Mouse (Mus musculus) embryonic facial prominence, embryonic 10.5 days (tissue): ENCODE data around the gene Gm6525. TPM values are rescaled to one million over a fixed set of nuclear protein-coding genes. Genes with fewer than 3 reads are reported as not detected.

Experiments
- DNase-seq: peaks from one replicate; pipeline ENCODE4 v3.0.0-alpha.2; 2017; ENCODE audit warnings: low spot score
- H3K27ac ChIP-seq: fragments of 300-500 bp; sonication (generic); replicated peaks from 2 replicates; pipeline ENCODE4 v1.5.1; 2016; ENCODE audit warnings: mild to moderate bottlenecking
- H3K27me3 ChIP-seq: fragments of 300-500 bp; sonication (generic); replicated peaks from 2 replicates; pipeline ENCODE4 v1.6.1; 2016; ENCODE audit warnings: low read depth, mild to moderate bottlenecking; ENCODE audit not compliant: poor library complexity, severe bottlenecking
- H3K36me3 ChIP-seq: fragments of 300-500 bp; sonication (generic); replicated peaks from 2 replicates; pipeline ENCODE4 v1.6.1; 2016; ENCODE audit warnings: mild to moderate bottlenecking, moderate library complexity
- H3K4me1 ChIP-seq: fragments of 300-500 bp; sonication (generic); 2 replicates; pipeline ENCODE4 v1.6.1; 2016
- H3K4me3 ChIP-seq: fragments of 300-500 bp; sonication (generic); 2 replicates; pipeline ENCODE4 v1.5.1; 2016; ENCODE audit warnings: mild to moderate bottlenecking, moderate library complexity
- H3K9me3 ChIP-seq: fragments of 300-500 bp; sonication (generic); 2 replicates; pipeline ENCODE4 v1.6.1; 2016; ENCODE audit warnings: mild to moderate bottlenecking
- WGBS: fragments of 180-500 bp; shearing (Covaris S2); methylation state at CpG from one replicate; pipeline ENCODE4 v1.1.7; 2016; 5-methylcytosine and 5-hydroxymethylcytosine counted together
- polyA plus RNA-seq: library from polyadenylated mRNA; unstranded; fragments of >200 nt; fragmentation: Nextera tagmentation; extraction: Ambion mirVana; gene quantifications from 2 replicates; pipeline ENCODE4 v1.2.1, GENCODE M21; 2016

Gm6525 gene
- polyA plus RNA-seq, 1 experiment from 2014 or later = 0.91 TPM

- peaks cover 8% of the 10 kb centered on the region for H3K36me3 ChIP-seq
- peak overlapping the region; percentile 98 for H3K27ac ChIP-seq
- no peak for DNase-seq
- H3K9me3 ChIP-seq = peaks cover under 1% of the 10 kb centered on the region; the same call in 1 of the 2 replicates
- no peaks in the 10 kb centered on the region for H3K27me3 ChIP-seq
- H3K4me1 ChIP-seq = peaks cover 34% of the 10 kb centered on the region
- 12% methylated on average over 12 of the region's 12 CpGs for WGBS
- peak overlapping the region; percentile 71 for H3K4me3 ChIP-seq
Observed at GRCm38 (mm10) chr3:84154721-84155141, 19.2 kb upstream of the Gm6525 start.

DNA sequence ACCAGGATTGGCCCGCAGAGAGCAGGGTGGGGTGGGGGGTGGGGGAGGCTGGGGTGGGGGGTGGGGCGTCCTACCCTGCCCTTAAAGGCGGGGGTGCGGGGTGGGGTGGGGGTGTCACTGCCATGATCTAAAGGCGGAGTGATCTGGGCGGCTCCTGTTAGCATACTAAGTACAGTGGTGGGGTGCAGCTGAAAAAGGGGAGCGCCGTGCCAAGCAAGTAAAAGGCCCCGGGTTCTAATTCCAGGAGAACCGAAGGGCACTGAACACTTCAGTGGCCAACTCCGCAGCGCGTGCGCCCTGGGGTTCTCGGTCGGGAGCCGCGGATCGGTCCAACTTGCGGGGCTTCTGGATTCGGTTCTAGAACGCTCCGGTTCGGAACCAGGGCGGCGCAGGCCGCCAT, 18.8 kb upstream of the Gm6525 start:
- no peak for DNase-seq
- peak overlapping the region; percentile 98 for H3K27ac ChIP-seq
- no peaks in the 10 kb centered on the region for H3K9me3 ChIP-seq
- H3K4me3 ChIP-seq = peak overlapping the region; percentile 71
- H3K27me3 ChIP-seq = no peaks in the 10 kb centered on the region
- WGBS = under 1% methylated on average over 27 of the region's 27 CpGs
- H3K36me3 ChIP-seq = peaks cover 11% of the 10 kb centered on the region
- H3K4me1 ChIP-seq = peaks cover 34% of the 10 kb centered on the region

GRCm38 (mm10) chr3:84155558-84156006, 18.3 kb upstream of the Gm6525 start, which contains the start of gene Mnd1:
TSS of gene Mnd1 (minus strand) at chr3:84155786.
- H3K4me3 ChIP-seq = peak within 1 kb of the TSS; percentile 71
- H3K36me3 ChIP-seq = peaks cover 14% of the 10 kb centered on the region
- H3K27me3 ChIP-seq = no peaks in the 10 kb centered on the region
- H3K27ac ChIP-seq = peak within 1 kb of the TSS; percentile 98
- H3K4me1 ChIP-seq = peaks cover 34% of the 10 kb centered on the region
- DNase-seq = peak; percentile 100
- H3K9me3 ChIP-seq = no peaks in the 10 kb centered on the region
- under 1% methylated on average over 29 of the region's 29 CpGs for WGBS

DNA sequence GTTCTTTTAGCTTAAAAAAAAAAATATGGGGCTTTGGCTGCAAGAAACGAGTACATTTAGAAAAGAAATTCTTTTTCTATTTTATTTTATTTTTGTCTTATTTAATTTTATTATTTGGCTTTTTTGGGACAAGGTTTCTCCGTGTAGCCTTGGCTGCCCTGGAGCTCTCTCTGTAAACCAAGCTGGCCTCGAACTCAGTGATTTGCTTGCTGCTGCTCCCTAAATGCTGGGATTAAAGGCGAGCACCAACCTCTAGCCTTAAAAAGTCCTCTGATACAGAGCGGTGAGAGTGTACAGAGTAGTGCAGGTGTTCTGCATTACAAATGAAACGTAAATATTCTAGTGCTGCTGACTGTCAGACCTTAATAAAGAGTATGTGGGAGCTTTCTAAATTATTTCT, 17.8 kb upstream of the Gm6525 start:
- Histone ChIP-seq H3K27ac (0 out of 2 replicates have a peak overlapping the region, but pooled peaks have one; percentile 24), H3K4me1 (peaks cover 34% of the 10 kb centered on the region), H3K36me3 (peaks cover 14% of the 10 kb centered on the region), H3K9me3 (no peaks in the 10 kb centered on the region), H3K27me3 (no peaks in the 10 kb centered on the region), H3K4me3 (peak overlapping the region; percentile 71; the same call in 1 of the 2 replicates)
- 49% methylated on average over 6 of the region's 6 CpGs for WGBS
- no peak for DNase-seq

DNA sequence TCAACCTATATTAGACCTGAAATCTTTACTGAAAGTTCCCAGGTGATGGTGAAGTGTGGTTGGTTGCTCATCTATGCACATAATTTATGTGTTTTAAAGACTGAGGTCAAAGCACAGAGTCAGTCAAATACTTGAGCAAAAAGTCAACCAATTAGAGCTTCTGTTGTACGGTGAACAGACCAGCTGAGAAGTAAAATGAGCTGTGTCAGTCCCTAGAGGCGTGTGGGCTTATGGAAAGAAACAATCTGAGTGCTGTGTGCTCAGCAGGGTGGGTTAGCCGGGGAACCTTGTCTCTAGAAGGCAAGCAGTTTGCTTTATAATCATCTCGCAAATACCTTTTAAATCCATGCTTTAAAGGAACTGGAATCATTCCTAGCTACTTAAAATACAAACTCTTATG, 16.9 kb upstream of the Gm6525 start:
- peaks cover 14% of the 10 kb centered on the region for H3K36me3 ChIP-seq
- H3K4me3 ChIP-seq = no peak overlapping the region
- no peak overlapping the region for H3K27ac ChIP-seq
- no peaks in the 10 kb centered on the region for H3K27me3 ChIP-seq
- no peak for DNase-seq
- WGBS = 54% methylated on average over 4 of the region's 4 CpGs
- H3K4me1 ChIP-seq = peaks cover 34% of the 10 kb centered on the region
- H3K9me3 ChIP-seq = no peaks in the 10 kb centered on the region

DNA sequence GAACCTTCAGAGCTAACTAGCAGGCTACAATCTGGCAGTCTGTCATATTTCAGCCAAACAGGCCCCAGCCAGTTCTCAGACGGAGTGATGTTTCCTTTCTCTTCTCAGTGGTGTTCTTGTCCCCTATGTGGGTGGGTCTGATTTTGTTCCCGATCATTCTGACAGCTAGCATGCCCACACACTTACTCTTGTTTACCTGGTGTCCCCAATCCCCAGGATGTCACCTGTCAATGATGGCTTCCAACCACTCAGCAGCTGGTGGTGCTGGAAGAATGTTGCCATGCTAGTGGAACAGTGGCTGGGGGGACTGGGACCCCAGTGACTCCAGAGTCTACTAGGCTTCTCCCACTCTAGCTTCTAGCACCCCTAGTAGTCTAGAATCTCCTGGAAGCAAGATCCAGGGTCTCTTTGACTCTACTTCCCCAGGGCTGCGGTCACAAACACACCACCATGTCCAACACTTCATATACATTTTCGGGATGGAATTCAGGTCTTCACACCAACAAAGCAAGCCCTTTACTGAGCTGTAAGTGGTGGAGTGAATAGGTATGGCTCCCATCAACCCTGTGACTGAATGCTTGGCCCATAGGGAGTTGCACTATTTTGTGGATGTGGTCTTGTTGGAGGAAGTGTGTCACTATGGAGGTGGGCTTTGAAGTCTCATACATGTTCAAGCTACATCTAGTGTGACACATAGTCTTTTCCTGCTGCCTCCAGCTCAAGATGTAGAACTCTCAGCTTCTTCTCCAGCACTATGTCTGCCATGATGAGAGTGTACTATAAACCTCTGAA, 16.1 kb upstream of the Gm6525 start:
- Histone ChIP-seq H3K27ac (no peak overlapping the region), H3K36me3 (peaks cover 14% of the 10 kb centered on the region), H3K4me1 (peaks cover 32% of the 10 kb centered on the region), H3K4me3 (no peak overlapping the region), H3K9me3 (no peaks in the 10 kb centered on the region), H3K27me3 (no peaks in the 10 kb centered on the region)
- no peak for DNase-seq
- 90% methylated on average over 4 of the region's 4 CpGs for WGBS

DNA sequence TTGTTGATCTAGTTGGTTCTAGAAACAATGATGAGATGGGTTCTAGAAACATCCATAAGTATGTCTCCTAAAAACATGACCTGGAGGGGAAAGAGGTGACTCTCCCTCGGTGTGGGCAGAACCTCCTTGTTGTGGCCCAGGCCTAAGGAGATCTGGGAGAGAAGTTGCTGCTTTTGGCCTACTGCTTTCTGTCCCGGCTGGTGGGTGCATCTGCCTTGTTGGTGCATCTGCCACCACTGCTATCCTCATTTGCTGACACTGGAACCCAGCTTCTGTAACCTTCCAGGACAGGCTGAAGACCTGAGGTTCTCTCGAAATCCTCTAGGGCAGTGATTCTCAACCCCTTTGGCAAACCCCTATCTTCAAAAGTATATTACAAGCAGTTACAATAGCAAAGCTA, 8.5 kb upstream of the Gm6525 start:
- no peaks in the 10 kb centered on the region for H3K9me3 ChIP-seq
- peaks cover 49% of the 10 kb centered on the region for H3K36me3 ChIP-seq
- no peaks in the 10 kb centered on the region for H3K4me1 ChIP-seq
- no peak overlapping the region for H3K4me3 ChIP-seq
- H3K27me3 ChIP-seq = no peaks in the 10 kb centered on the region
- H3K27ac ChIP-seq = no peak overlapping the region
- no peak for DNase-seq
- WGBS = 95% methylated on average over 3 of the region's 3 CpGs

DNA sequence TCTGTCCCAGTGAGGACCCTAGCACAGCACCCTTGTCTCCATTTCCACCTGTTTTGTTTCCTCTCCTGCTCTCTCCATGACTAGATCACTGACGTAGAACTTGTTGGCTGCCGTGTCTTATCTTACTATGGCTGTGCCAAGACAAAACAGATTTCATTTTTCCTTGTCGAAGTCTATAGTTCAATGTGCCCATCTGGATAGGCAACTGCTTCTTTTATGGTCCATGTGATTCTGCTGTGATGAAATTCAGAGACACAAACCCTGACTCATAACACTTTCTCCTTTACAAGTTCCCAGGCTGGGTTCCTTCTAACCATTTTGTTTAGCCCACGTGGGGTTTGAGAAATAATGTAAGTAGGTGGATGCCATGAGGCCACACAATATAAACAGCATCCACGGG, 7.8 kb upstream of the Gm6525 start:
- H3K27me3 ChIP-seq = no peaks in the 10 kb centered on the region
- no peaks in the 10 kb centered on the region for H3K9me3 ChIP-seq
- no peak overlapping the region for H3K27ac ChIP-seq
- peaks cover 54% of the 10 kb centered on the region for H3K36me3 ChIP-seq
- no peaks in the 10 kb centered on the region for H3K4me1 ChIP-seq
- DNase-seq = no peak
- no peak overlapping the region for H3K4me3 ChIP-seq
- 93% methylated on average over 5 of the region's 5 CpGs for WGBS

GRCm38 (mm10) chr3:84168943-84169342, 5.0 kb upstream of the Gm6525 start:
- Histone ChIP-seq H3K27me3 (no peaks in the 10 kb centered on the region), H3K9me3 (no peaks in the 10 kb centered on the region), H3K27ac (no peak overlapping the region), H3K4me3 (no peak overlapping the region), H3K4me1 (peaks cover 3% of the 10 kb centered on the region; the same call in 1 of the 2 replicates), H3K36me3 (peaks cover 72% of the 10 kb centered on the region)
- DNase-seq = no peak
- WGBS = 91% methylated on average over 6 of the region's 6 CpGs

- Histone ChIP-seq H3K9me3 (no peaks in the 10 kb centered on the region), H3K27me3 (no peaks in the 10 kb centered on the region), H3K27ac (no peak overlapping the region), H3K36me3 (peaks cover 66% of the 10 kb centered on the region), H3K4me1 (peaks cover 3% of the 10 kb centered on the region; the same call in 1 of the 2 replicates), H3K4me3 (no peak overlapping the region)
- 70% methylated on average over 8 of the region's 8 CpGs for WGBS
- no peak for DNase-seq
Observed at GRCm38 (mm10) chr3:84169393-84170005, 4.4 kb upstream of the Gm6525 start.

DNA sequence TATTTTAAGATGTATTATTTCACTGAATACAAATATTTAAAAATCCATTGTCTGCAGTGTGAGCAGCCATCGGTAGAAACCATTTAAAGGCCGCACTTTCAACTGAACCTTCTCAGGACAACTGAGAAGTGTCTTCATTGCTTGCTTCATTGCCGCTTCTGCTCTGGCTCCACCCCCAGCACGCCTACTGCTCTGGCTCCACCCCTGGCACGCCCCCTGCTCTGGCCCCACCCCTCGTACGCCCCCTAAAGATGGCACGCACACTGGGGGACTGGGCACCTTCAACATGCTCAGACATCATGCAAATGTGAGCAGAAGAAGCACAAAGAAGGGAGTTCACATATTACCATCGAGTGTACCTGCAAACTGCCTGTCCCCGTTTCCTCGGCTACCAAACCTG, 1.5 kb upstream of the Gm6525 start:
- no peak for DNase-seq
- peaks cover 47% of the 10 kb centered on the region for H3K36me3 ChIP-seq
- H3K9me3 ChIP-seq = no peaks in the 10 kb centered on the region
- H3K27ac ChIP-seq = no peak overlapping the region
- no peak overlapping the region for H3K4me3 ChIP-seq
- no peaks in the 10 kb centered on the region for H3K27me3 ChIP-seq
- 49% methylated on average over 11 of the region's 11 CpGs for WGBS
- peaks cover 9% of the 10 kb centered on the region; the same call in 1 of the 2 replicates for H3K4me1 ChIP-seq

GRCm38 (mm10) chr3:84175337-84176315, 1.7 kb downstream of the Gm6525 start:
- WGBS = 57% methylated on average over 7 of the region's 7 CpGs
- no peak overlapping the region for H3K4me3 ChIP-seq
- DNase-seq = peak; percentile 78
- H3K36me3 ChIP-seq = peaks cover 32% of the 10 kb centered on the region
- peaks cover 9% of the 10 kb centered on the region; the same call in 1 of the 2 replicates for H3K4me1 ChIP-seq
- H3K27me3 ChIP-seq = no peaks in the 10 kb centered on the region
- H3K27ac ChIP-seq = no peak overlapping the region
- no peaks in the 10 kb centered on the region for H3K9me3 ChIP-seq
